Mouse (Mus musculus) liver, postnatal 0 days (tissue): ENCODE measurements around the gene Idi2. TPM values are rescaled to one million over a fixed set of nuclear protein-coding genes. Genes with fewer than 3 reads are reported as not detected.
"Not testable (repeated sequence)": the region's sequence is repeated elsewhere in the genome, so short reads cannot be mapped to it uniquely, and the experiment has no call there.

ENCODE experiments used
- ATAC-seq: fragments of 200-750 bp; cut with Nextera tagmentation; 2 replicates; pipeline ENCODE4 v1.8.0; 2017; ENCODE audit warnings: mild to moderate bottlenecking, moderate library complexity
- DNase-seq: peaks from one replicate; pipeline ENCODE4 v3.0.0-alpha.2; 2016
- H3K27ac ChIP-seq: fragments of 300-500 bp; sonication (generic); 2 replicates; pipeline ENCODE4 v1.5.1; 2014; ENCODE audit warnings: antibody characterized with exemption, moderate library complexity, mild to moderate bottlenecking, low read depth
- H3K27me3 ChIP-seq: fragments of 300-500 bp; sonication (generic); 2 replicates; pipeline ENCODE4 v1.6.1; 2014; ENCODE audit warnings: low read length, control low read depth, mixed read lengths; ENCODE audit not compliant: insufficient read depth
- H3K36me3 ChIP-seq: fragments of 300-500 bp; sonication (generic); replicated peaks from 2 replicates; pipeline ENCODE4 v1.6.1; 2014; ENCODE audit warnings: mild to moderate bottlenecking, control low read depth, low read length, moderate library complexity, mixed read lengths; ENCODE audit not compliant: insufficient read depth
- H3K4me1 ChIP-seq: fragments of 300-500 bp; sonication (generic); 2 replicates; pipeline ENCODE4 v1.6.1; 2014; ENCODE audit warnings: antibody characterized with exemption, mild to moderate bottlenecking, control low read depth; ENCODE audit not compliant: insufficient read depth
- H3K4me2 ChIP-seq: fragments of 300-500 bp; sonication (generic); 2 replicates; pipeline ENCODE4 v1.6.1; 2014; ENCODE audit warnings: low read depth, mild to moderate bottlenecking, low read length, moderate library complexity, mixed read lengths
- H3K4me3 ChIP-seq: fragments of 300-500 bp; sonication (generic); 2 replicates; pipeline ENCODE4 v1.5.1; 2014; ENCODE audit warnings: low read depth, low read length
- H3K9ac ChIP-seq: fragments of 300-500 bp; sonication (generic); replicated peaks from 2 replicates; pipeline ENCODE4 v1.6.1; 2014; ENCODE audit warnings: mild to moderate bottlenecking, moderate library complexity
- H3K9me3 ChIP-seq: fragments of 300-500 bp; sonication (generic); 2 replicates; pipeline ENCODE4 v1.6.1; 2016; ENCODE audit warnings: mild to moderate bottlenecking, control low read depth, low read length, mixed read lengths
- CTCF ChIP-seq: sonication (generic); IDR thresholded peaks from 2 replicates; pipeline ENCODE4 v1.5.1; 2016; ENCODE audit warnings: antibody characterized with exemption, low read depth
- EP300 ChIP-seq: IDR thresholded peaks from 2 replicates; pipeline ENCODE4 v1.6.1; 2016; ENCODE audit warnings: antibody characterized with exemption, low read depth, mild to moderate bottlenecking
- WGBS: fragments of 180-500 bp; shearing (Covaris S2); extraction: QIAGEN DNeasy Blood & Tissue Kit; methylation state at CpG from one replicate; pipeline ENCODE4 v1.1.7; 2014; ENCODE audit not compliant: insufficient replicate concordance; 5-methylcytosine and 5-hydroxymethylcytosine counted together
- polyA plus RNA-seq: library from polyadenylated mRNA; unstranded; fragments of >200 nt; fragmentation: Nextera tagmentation; extraction: Ambion mirVana; gene quantifications from 2 replicates; pipeline ENCODE4 v1.2.1, GENCODE M21; 2015

Gene Idi2
- polyA plus RNA-seq = not detected in 2 replicates

- not testable (repeated sequence) for H3K9me3 ChIP-seq, H3K4me3 ChIP-seq, H3K27ac ChIP-seq, DNase-seq, H3K4me1 ChIP-seq, H3K9ac ChIP-seq, H3K4me2 ChIP-seq, H3K36me3 ChIP-seq, ATAC-seq, H3K27me3 ChIP-seq
Observed at GRCm38 (mm10) chr13:8952563-8952962, at the start of gene Idi2. Gene Idi2 (plus strand): TSS chr13:8952863.

- WGBS = 82% methylated on average over 2 of the region's 2 CpGs
- not testable (repeated sequence) for H3K9me3 ChIP-seq
Observed at GRCm38 (mm10) chr13:8905986-8906385, 46.7 kb upstream of the Idi2 start.

GRCm38 (mm10) chr13:8913890-8914289 is 38.8 kb upstream of the Idi2 start:
- not testable (repeated sequence) for H3K4me3 ChIP-seq, H3K27me3 ChIP-seq, H3K4me1 ChIP-seq, ATAC-seq, H3K27ac ChIP-seq, H3K9ac ChIP-seq, DNase-seq, H3K9me3 ChIP-seq, H3K36me3 ChIP-seq, H3K4me2 ChIP-seq
- 81% methylated on average over 8 of the region's 8 CpGs for WGBS

More at GRCm38 (mm10) chr13:8905986-8906385, 46.7 kb upstream of the Idi2 start:
- H3K27ac ChIP-seq, H3K27me3 ChIP-seq, H3K9ac ChIP-seq, H3K4me1 ChIP-seq, H3K4me3 ChIP-seq, H3K4me2 ChIP-seq, H3K36me3 ChIP-seq, ATAC-seq, DNase-seq: not testable (repeated sequence)

- no peak overlapping the region for H3K4me2 ChIP-seq
- H3K9me3 ChIP-seq = no peaks in the 10 kb centered on the region
- no peak overlapping the region for H3K27ac ChIP-seq
- no peak overlapping the region for H3K9ac ChIP-seq
- no peak overlapping the region for H3K4me3 ChIP-seq
- 24% methylated on average over 2 of the region's 2 CpGs for WGBS
- H3K36me3 ChIP-seq = no peaks in the 10 kb centered on the region
- H3K27me3 ChIP-seq = no peaks in the 10 kb centered on the region
- TF ChIP-seq EP300 (0 out of 2 replicates have a peak, but pooled peaks have one; percentile 43), CTCF (no peak)
- ATAC-seq (peak; percentile 33), DNase-seq (no peak)
- H3K4me1 ChIP-seq = no peaks in the 10 kb centered on the region
Observed at GRCm38 (mm10) chr13:8933499-8933898, 19.2 kb upstream of the Idi2 start.

- H3K36me3 ChIP-seq, H3K4me2 ChIP-seq, H3K4me1 ChIP-seq, H3K4me3 ChIP-seq, DNase-seq, H3K27ac ChIP-seq, H3K9me3 ChIP-seq, ATAC-seq, H3K27me3 ChIP-seq, H3K9ac ChIP-seq: not testable (repeated sequence)
- 70% methylated on average over 6 of the region's 6 CpGs for WGBS
Observed at GRCm38 (mm10) chr13:8937611-8938140, 15.0 kb upstream of the Idi2 start.

- not testable (repeated sequence) for H3K27ac ChIP-seq, H3K4me1 ChIP-seq, H3K9me3 ChIP-seq, ATAC-seq, H3K27me3 ChIP-seq, DNase-seq, H3K36me3 ChIP-seq, H3K4me2 ChIP-seq, H3K4me3 ChIP-seq, H3K9ac ChIP-seq
- 58% methylated on average over 4 of the region's 4 CpGs for WGBS
Observed at GRCm38 (mm10) chr13:8941110-8941509, 11.6 kb upstream of the Idi2 start.

- H3K4me2 ChIP-seq, H3K27ac ChIP-seq, H3K36me3 ChIP-seq, DNase-seq, H3K4me1 ChIP-seq, H3K9ac ChIP-seq, ATAC-seq, H3K9me3 ChIP-seq, H3K27me3 ChIP-seq, H3K4me3 ChIP-seq: not testable (repeated sequence)
- 0% methylated on average over 1 of the region's 5 CpGs for WGBS
Observed at GRCm38 (mm10) chr13:8941701-8942100, 11.0 kb upstream of the Idi2 start.

- H3K9ac ChIP-seq, H3K27ac ChIP-seq, H3K4me3 ChIP-seq, H3K36me3 ChIP-seq, H3K27me3 ChIP-seq, H3K4me2 ChIP-seq, H3K4me1 ChIP-seq, DNase-seq, H3K9me3 ChIP-seq: not testable (repeated sequence)
- WGBS = no CpG with 5 or more reads among the region's 5 CpGs
- peak; percentile 73 for ATAC-seq
Observed at GRCm38 (mm10) chr13:8943828-8944227, 8.8 kb upstream of the Idi2 start.

GRCm38 (mm10) chr13:8948131-8948530 is 4.5 kb upstream of the Idi2 start, which contains the start of gene Gm9745:
Gene Gm9745 (minus strand): TSS chr13:8948231.
- H3K27me3 ChIP-seq, H3K9ac ChIP-seq, H3K27ac ChIP-seq, H3K36me3 ChIP-seq, DNase-seq, H3K4me3 ChIP-seq, H3K4me2 ChIP-seq, H3K4me1 ChIP-seq, ATAC-seq, H3K9me3 ChIP-seq: not testable (repeated sequence)

- not testable (repeated sequence) for ATAC-seq, DNase-seq, H3K4me3 ChIP-seq, H3K27ac ChIP-seq, H3K4me2 ChIP-seq, H3K9ac ChIP-seq, H3K9me3 ChIP-seq, H3K27me3 ChIP-seq, H3K4me1 ChIP-seq, H3K36me3 ChIP-seq
- 67% methylated on average over 1 of the region's 2 CpGs for WGBS
Observed at GRCm38 (mm10) chr13:8955127-8955526, 2.5 kb downstream of the Idi2 start.
